Mouse (Mus musculus): ENCODE measurements around the gene Dtx1.

The Dtx1 gene

DNA sequence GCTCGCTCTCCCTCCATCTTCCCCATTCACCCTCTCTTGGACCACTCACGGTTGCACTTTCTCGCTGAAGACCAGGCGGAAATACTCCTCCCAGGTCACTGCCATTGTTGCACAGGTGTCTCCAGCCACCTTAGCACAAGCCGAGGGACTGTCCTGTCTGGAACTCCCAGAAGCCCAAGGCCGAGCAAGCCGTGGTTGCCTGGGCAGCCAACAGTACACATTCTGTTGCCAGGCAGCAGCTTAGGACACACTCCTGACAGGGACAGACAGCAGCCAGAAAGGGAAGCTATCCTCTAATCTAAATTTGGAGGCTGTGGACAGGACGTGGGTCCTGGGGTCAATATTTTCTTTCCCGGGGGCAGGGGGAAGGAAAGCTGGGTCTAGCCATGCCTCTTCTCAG lies 77.6 kb downstream of the Dtx1 start, which contains the start of gene Cfap73:
Cfap73 (minus strand) TSS at position 105 of the 400 bp plus-strand sequence.
- DNase-seq = no peak

DNA sequence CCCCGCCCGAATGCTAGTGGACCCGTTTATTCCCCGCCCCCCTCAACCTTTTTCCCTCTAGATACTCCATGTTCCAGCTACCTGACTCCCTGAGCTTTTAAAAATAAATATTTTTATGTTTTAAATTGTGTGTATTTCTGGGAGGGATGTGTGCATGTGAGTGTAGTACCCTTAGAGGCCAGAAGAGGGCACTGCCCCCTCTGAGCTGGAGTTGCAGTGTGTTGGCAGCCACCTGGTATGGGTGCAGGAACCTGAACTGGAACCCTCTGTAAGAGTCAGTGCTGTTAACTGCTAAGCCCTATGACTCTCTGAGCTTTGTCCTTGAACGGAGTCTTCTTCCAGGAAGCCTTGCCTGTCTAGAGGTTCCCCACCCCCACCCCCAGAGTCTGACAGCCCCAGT lies 79.8 kb downstream of the Dtx1 start:
- DNase-seq = no peak

DNA sequence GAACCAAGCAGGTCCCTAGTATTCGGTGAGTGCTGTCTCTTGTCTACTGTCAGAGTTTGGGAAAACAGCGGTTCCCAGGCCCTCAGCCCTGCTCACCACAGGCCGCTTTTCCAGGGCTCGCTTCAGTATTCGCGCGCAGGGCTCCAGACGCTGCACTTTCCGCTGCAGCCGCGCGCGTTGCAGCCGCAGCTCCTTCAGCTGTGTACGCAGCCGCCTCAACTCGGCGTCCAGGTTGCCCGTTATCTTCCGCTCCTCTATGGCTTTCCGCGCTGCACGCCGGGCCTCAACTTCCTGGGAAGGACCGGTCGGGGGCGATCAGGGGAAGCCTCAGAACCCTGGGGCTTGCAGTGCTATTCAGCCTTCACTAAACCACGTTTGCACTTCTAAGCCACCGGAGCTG lies 80.6 kb downstream of the Dtx1 start:
- DNase-seq = no peak

Data from cerebellum, adult 8-10 months (tissue).